Mouse (Mus musculus): ENCODE measurements around the gene Dnajc22. TPM values are rescaled to one million over a fixed set of nuclear protein-coding genes. Genes with fewer than 3 reads are reported as not detected.

Gene Dnajc22
- polyA plus RNA-seq, 1 experiment from 2014 or later: 0.49 TPM

- H3K4me2 ChIP-seq: peak overlapping the region; percentile 67
- H3K4me3 ChIP-seq: peak overlapping the region; percentile 82
- H3K4me1 ChIP-seq (replicated peaks): peaks cover 44% of the 10 kb centered on the region
- peak overlapping the region; percentile 96 for H3K27ac ChIP-seq (replicated peaks)
- no peaks in the 10 kb centered on the region for H3K9me3 ChIP-seq
- no peaks in the 10 kb centered on the region for H3K36me3 ChIP-seq
- H3K9ac ChIP-seq: peak overlapping the region; percentile 94
- ATAC-seq (ENCODE audit: low read depth): peak; percentile 93
- H3K27me3 ChIP-seq: 0 out of 2 replicates have a peak, but pooled peaks cover 3% of the 10 kb centered on the region
- under 1% methylated on average over 114 of the region's 115 CpGs for WGBS
Observed at GRCm38 (mm10) chr15:99126081-99126815, 33.3 kb downstream of the Dnajc22 start.

DNA sequence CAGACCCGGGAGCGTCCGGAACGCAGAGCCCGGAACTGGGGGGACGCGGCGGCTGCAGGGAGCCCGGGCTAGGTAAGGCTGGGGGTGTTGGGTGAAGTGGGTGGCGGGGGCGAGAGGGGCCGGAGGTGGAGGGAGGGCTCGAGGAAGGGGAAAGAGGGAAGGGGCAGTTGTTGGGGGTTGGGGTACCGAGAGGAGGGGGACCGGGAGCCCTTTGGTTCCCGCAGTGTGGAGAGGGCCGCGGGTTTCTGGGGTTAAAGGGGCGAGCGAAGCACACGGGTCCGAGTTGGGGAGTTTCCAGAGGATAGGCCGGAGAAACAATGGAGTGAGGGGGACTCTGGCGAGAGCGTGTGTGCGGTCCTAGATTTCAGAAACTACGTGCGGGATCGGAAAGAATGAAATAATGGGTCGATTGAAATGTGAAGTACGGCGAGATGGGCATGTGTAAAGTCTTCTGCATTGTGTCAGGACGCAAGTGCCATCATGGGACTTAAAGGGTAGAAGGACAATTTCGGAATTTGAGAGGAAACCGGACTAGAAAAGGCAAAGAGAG is 33.9 kb downstream of the Dnajc22 start:
- no peaks in the 10 kb centered on the region for H3K36me3 ChIP-seq
- H3K27me3 ChIP-seq: 0 out of 2 replicates have a peak, but pooled peaks cover 3% of the 10 kb centered on the region
- H3K27ac ChIP-seq (replicated peaks): peak overlapping the region; percentile 96
- H3K4me1 ChIP-seq (replicated peaks): peaks cover 46% of the 10 kb centered on the region
- under 1% methylated on average over 34 of the region's 35 CpGs for WGBS
- H3K4me2 ChIP-seq: peak overlapping the region; percentile 67
- peak; percentile 81 for ATAC-seq (ENCODE audit: low read depth)
- H3K9ac ChIP-seq: peak overlapping the region; percentile 94
- H3K9me3 ChIP-seq: no peaks in the 10 kb centered on the region
- peak overlapping the region; percentile 82 for H3K4me3 ChIP-seq

- H3K27ac ChIP-seq (replicated peaks): no peak overlapping the region
- H3K9ac ChIP-seq: peak overlapping the region; percentile 94
- peak overlapping the region; percentile 67 for H3K4me2 ChIP-seq
- H3K9me3 ChIP-seq: no peaks in the 10 kb centered on the region
- peak overlapping the region; percentile 82 for H3K4me3 ChIP-seq
- H3K27me3 ChIP-seq: 0 out of 2 replicates have a peak, but pooled peaks cover 3% of the 10 kb centered on the region
- ATAC-seq (ENCODE audit: low read depth): no peak
- no peaks in the 10 kb centered on the region for H3K36me3 ChIP-seq
- WGBS: 65% methylated on average over 6 of the region's 6 CpGs
- H3K4me1 ChIP-seq (replicated peaks): peaks cover 46% of the 10 kb centered on the region
Observed at GRCm38 (mm10) chr15:99127851-99128522, 35.0 kb downstream of the Dnajc22 start.

GRCm38 (mm10) chr15:99129441-99129840 is 36.5 kb downstream of the Dnajc22 start:
- peak overlapping the region; percentile 45; the same call in 1 of the 2 replicates for H3K9ac ChIP-seq
- no peak overlapping the region for H3K27ac ChIP-seq (replicated peaks)
- no peak overlapping the region for H3K4me3 ChIP-seq
- 71% methylated on average over 11 of the region's 11 CpGs for WGBS
- H3K27me3 ChIP-seq: 0 out of 2 replicates have a peak, but pooled peaks cover 3% of the 10 kb centered on the region
- no peaks in the 10 kb centered on the region for H3K36me3 ChIP-seq
- peaks cover 46% of the 10 kb centered on the region for H3K4me1 ChIP-seq (replicated peaks)
- H3K4me2 ChIP-seq: no peak overlapping the region; the same call in 1 of the 2 replicates
- ATAC-seq (ENCODE audit: low read depth): no peak
- no peaks in the 10 kb centered on the region for H3K9me3 ChIP-seq

DNA sequence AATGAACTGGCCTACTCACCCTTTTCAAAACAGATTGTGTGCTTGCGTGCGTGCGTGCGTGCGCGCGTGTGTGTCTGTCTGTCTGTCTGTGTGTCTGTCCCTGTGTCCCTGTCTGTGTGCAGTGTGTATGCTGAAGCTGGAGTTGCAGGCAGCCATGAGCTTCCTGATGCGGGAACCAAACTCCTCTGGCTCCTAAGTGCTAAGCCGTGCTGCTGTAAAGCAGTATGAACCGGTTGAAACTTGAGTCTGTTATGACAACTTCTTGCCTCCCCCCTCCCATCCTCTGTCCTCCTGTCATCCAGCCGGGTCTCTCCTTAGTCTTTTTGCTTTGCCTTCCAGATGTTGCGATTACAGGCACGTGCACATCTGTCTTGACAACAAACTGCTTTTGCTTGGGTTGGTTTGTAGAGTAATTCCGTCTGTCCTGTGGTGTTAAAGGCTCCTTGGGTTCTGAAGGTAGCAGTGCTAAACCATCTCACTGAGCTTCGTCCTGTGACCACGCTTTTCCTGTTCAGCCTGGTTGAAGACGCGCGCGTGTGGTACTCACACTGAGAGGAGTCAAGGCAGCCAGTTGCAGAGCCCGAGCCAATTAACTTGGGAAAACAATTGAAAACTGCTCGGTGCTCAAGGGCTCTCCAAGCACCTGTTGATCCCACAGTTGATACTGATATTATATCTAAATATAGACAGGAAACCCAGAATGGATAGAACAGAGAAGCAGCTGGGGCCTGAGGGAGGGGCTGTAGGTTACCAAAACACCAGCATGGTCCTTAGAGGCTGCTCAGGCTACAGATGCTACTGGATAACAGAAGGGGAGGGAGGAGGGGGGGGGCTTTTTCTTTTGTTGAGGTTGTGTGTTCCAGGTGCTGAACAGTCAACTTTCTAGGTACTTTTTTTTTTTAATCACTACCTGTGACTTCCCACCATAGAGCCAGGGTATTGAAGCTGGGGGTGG is 37.3 kb downstream of the Dnajc22 start:
- Histone ChIP-seq H3K4me1 (replicated peaks) (peaks cover 46% of the 10 kb centered on the region), H3K27ac (replicated peaks) (no peak overlapping the region), H3K4me3 (no peak overlapping the region), H3K36me3 (no peaks in the 10 kb centered on the region), H3K9me3 (no peaks in the 10 kb centered on the region), H3K9ac (peak overlapping the region; percentile 45), H3K27me3 (no peaks in the 10 kb centered on the region), H3K4me2 (no peak overlapping the region)
- ATAC-seq (ENCODE audit: low read depth): no peak
- 74% methylated on average over 22 of the region's 22 CpGs for WGBS

GRCm38 (mm10) chr15:99138389-99138788 is 45.4 kb downstream of the Dnajc22 start:
- H3K4me2 ChIP-seq: no peak overlapping the region
- H3K27ac ChIP-seq (replicated peaks): no peak overlapping the region
- no peak overlapping the region for H3K4me3 ChIP-seq
- WGBS: 91% methylated on average over 5 of the region's 5 CpGs
- H3K27me3 ChIP-seq: no peaks in the 10 kb centered on the region
- no peaks in the 10 kb centered on the region for H3K9me3 ChIP-seq
- H3K4me1 ChIP-seq (replicated peaks): peaks cover 7% of the 10 kb centered on the region; the same call in 1 of the 2 replicates
- no peak for ATAC-seq (ENCODE audit: low read depth)
- peaks cover 7% of the 10 kb centered on the region for H3K36me3 ChIP-seq
- no peak overlapping the region for H3K9ac ChIP-seq

DNA sequence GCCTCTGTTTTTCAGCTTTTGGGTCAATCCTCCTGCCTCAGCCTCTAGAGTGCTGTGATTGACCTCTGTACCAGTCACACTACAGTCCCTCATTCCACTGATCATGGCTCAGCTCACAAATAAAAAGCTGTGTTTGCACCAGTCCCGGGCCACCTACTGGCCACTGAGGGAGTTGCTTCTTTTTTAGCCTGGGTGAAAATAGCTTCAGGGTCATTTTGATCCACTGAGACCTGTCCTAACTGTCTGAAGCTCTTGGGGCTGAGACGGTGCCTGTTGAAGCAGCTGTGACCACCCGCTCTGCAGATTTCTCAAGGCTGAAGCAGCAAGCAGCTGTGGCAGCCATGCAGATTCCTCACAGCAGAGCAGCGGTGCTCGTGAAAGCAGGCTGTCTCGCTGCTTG is 46.7 kb downstream of the Dnajc22 start:
- Histone ChIP-seq H3K4me3 (no peak overlapping the region), H3K9ac (no peak overlapping the region), H3K4me1 (replicated peaks) (peaks cover 7% of the 10 kb centered on the region; the same call in 1 of the 2 replicates), H3K9me3 (no peaks in the 10 kb centered on the region), H3K4me2 (no peak overlapping the region), H3K36me3 (peaks cover 7% of the 10 kb centered on the region), H3K27me3 (no peaks in the 10 kb centered on the region), H3K27ac (replicated peaks) (no peak overlapping the region)
- WGBS: 43% methylated on average over 6 of the region's 6 CpGs
- peak; percentile 50; the same call in 1 of the 2 replicates for ATAC-seq (ENCODE audit: low read depth)

DNA sequence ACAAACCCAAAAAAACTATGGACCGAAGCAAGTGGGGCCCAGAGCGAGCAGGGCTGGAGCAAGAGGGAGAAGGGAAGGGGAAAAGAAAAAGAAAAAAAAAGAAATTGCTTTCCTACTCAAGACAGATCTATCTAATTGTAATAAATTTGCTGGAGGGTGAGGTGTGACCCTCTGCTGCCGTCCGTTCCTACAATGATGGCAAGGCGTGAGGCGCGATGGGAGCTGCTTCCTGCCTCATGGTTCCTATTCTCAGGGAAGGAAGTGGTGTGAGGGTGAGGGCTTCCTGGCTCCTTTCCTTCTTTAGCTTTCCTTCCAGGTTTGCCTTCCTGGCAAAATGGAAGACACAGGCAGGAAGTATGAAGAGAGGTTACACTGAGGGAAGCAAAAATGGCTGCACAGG is 57.5 kb downstream of the Dnajc22 start:
- no peak overlapping the region for H3K9ac ChIP-seq
- H3K27me3 ChIP-seq: no peaks in the 10 kb centered on the region
- H3K36me3 ChIP-seq: peaks cover 60% of the 10 kb centered on the region
- WGBS: 91% methylated on average over 7 of the region's 7 CpGs
- H3K4me3 ChIP-seq: no peak overlapping the region
- no peaks in the 10 kb centered on the region for H3K4me1 ChIP-seq (replicated peaks)
- no peak overlapping the region for H3K27ac ChIP-seq (replicated peaks)
- no peak overlapping the region for H3K4me2 ChIP-seq
- H3K9me3 ChIP-seq: no peaks in the 10 kb centered on the region
- ATAC-seq (ENCODE audit: low read depth): no peak

GRCm38 (mm10) chr15:99151324-99151723 is 58.4 kb downstream of the Dnajc22 start:
- Histone ChIP-seq H3K36me3 (peaks cover 52% of the 10 kb centered on the region), H3K27me3 (no peaks in the 10 kb centered on the region), H3K27ac (replicated peaks) (no peak overlapping the region), H3K9ac (no peak overlapping the region), H3K9me3 (no peaks in the 10 kb centered on the region), H3K4me2 (no peak overlapping the region), H3K4me1 (replicated peaks) (no peaks in the 10 kb centered on the region), H3K4me3 (no peak overlapping the region)
- no peak for ATAC-seq (ENCODE audit: low read depth)
- WGBS: 80% methylated on average over 8 of the region's 8 CpGs

GRCm38 (mm10) chr15:99153466-99153865 is 60.5 kb downstream of the Dnajc22 start:
- Histone ChIP-seq H3K9me3 (no peaks in the 10 kb centered on the region), H3K27ac (replicated peaks) (no peak overlapping the region), H3K9ac (no peak overlapping the region), H3K27me3 (no peaks in the 10 kb centered on the region), H3K4me2 (no peak overlapping the region), H3K36me3 (peaks cover 38% of the 10 kb centered on the region), H3K4me1 (replicated peaks) (no peaks in the 10 kb centered on the region), H3K4me3 (no peak overlapping the region)
- no peak for ATAC-seq (ENCODE audit: low read depth)
- WGBS: 96% methylated on average over 8 of the region's 8 CpGs

All from neural tube, embryonic 13.5 days (tissue).